Mouse (Mus musculus): Measurements from ENCODE around the gene Tmeff1.

The Tmeff1 gene

GRCm38 (mm10) chr4:48584421-48585240 is at the start of gene Tmeff1:
TSS of gene Tmeff1 (plus strand) at chr4:48585174.
- DNase-seq, result peak; percentile 62

GRCm38 (mm10) chr4:48536275-48536674 is 48.7 kb upstream of the Tmeff1 start:
- DNase-seq, result no peak

- DNase-seq, result no peak
Observed at GRCm38 (mm10) chr4:48537024-48537423, 48.0 kb upstream of the Tmeff1 start.

GRCm38 (mm10) chr4:48538581-48538980 is 46.4 kb upstream of the Tmeff1 start:
- no peak for DNase-seq

GRCm38 (mm10) chr4:48539841-48540575 is 45.0 kb upstream of the Tmeff1 start, which contains the start of gene Msantd3:
TSS of gene Msantd3 (plus strand) at chr4:48539935.
- DNase-seq, result peak; percentile 58

GRCm38 (mm10) chr4:48540576-48541111 is 44.3 kb upstream of the Tmeff1 start:
- DNase-seq, result peak; percentile 56

GRCm38 (mm10) chr4:48541526-48542250 is 43.3 kb upstream of the Tmeff1 start:
- no peak for DNase-seq

- no peak for DNase-seq
Observed at GRCm38 (mm10) chr4:48542351-48542750, 42.6 kb upstream of the Tmeff1 start.

GRCm38 (mm10) chr4:48543071-48543865 is 41.7 kb upstream of the Tmeff1 start:
- DNase-seq, result no peak

GRCm38 (mm10) chr4:48544141-48544540 is 40.8 kb upstream of the Tmeff1 start:
- no peak for DNase-seq

GRCm38 (mm10) chr4:48545966-48546365 is 39.0 kb upstream of the Tmeff1 start:
- no peak for DNase-seq

GRCm38 (mm10) chr4:48546568-48547496 is 38.1 kb upstream of the Tmeff1 start:
- no peak for DNase-seq

GRCm38 (mm10) chr4:48548393-48549045 is 36.5 kb upstream of the Tmeff1 start:
- no peak for DNase-seq

GRCm38 (mm10) chr4:48549661-48550060 is 35.3 kb upstream of the Tmeff1 start:
- DNase-seq, result no peak

- DNase-seq, result no peak
Observed at GRCm38 (mm10) chr4:48552486-48553064, 32.4 kb upstream of the Tmeff1 start.

- DNase-seq, result no peak
Observed at GRCm38 (mm10) chr4:48554132-48554531, 30.8 kb upstream of the Tmeff1 start.

- no peak for DNase-seq
Observed at GRCm38 (mm10) chr4:48555729-48556128, 29.2 kb upstream of the Tmeff1 start.

- DNase-seq, result no peak
Observed at GRCm38 (mm10) chr4:48559652-48560051, 25.3 kb upstream of the Tmeff1 start.

- no peak for DNase-seq
Observed at GRCm38 (mm10) chr4:48561824-48562223, 23.1 kb upstream of the Tmeff1 start.

GRCm38 (mm10) chr4:48564962-48565361 is 20.0 kb upstream of the Tmeff1 start:
- no peak for DNase-seq
